Mouse (Mus musculus) heart, adult 10 weeks (tissue): ENCODE results near the gene Rsbn1l. TPM values are rescaled to one million over a fixed set of nuclear protein-coding genes. Genes with fewer than 3 reads are reported as not detected.

ENCODE experiments used
- polyA plus RNA-seq: library from polyadenylated mRNA; stranded (reverse); fragments of 350-450 nt; fragmentation: Illumina TruSeq; extraction: RNeasy Lipid Tissue Mini Kit (QIAGEN cat#74804); gene quantifications from one replicate; pipeline ENCODE4 v1.2.3, GENCODE M21; 2014; ENCODE audit warnings: low read depth, low replicate concordance

Gene Rsbn1l
- polyA plus RNA-seq = 17.4 TPM

DNA sequence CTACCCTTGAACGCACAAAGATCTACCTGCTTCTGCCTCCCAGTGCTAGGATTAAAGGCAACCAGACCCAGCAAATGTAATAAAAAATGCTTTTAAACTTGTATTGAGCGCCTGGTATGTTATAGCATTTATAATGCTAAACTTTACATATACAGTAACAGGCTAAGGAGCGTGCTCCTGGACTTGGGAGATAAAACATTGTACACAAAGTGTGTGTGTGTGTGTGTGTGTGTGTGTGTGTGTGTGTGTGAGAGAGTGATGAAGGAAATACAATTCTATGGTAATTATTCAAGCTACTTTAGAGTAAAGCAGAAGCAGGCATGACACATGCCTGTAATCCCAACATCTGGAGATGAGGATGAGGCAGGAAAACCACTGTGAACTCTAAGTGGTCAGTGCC is at the start of gene Rsbn1l:
Rsbn1l (minus strand) TSS at position 101 of the 400 bp plus-strand sequence.

DNA sequence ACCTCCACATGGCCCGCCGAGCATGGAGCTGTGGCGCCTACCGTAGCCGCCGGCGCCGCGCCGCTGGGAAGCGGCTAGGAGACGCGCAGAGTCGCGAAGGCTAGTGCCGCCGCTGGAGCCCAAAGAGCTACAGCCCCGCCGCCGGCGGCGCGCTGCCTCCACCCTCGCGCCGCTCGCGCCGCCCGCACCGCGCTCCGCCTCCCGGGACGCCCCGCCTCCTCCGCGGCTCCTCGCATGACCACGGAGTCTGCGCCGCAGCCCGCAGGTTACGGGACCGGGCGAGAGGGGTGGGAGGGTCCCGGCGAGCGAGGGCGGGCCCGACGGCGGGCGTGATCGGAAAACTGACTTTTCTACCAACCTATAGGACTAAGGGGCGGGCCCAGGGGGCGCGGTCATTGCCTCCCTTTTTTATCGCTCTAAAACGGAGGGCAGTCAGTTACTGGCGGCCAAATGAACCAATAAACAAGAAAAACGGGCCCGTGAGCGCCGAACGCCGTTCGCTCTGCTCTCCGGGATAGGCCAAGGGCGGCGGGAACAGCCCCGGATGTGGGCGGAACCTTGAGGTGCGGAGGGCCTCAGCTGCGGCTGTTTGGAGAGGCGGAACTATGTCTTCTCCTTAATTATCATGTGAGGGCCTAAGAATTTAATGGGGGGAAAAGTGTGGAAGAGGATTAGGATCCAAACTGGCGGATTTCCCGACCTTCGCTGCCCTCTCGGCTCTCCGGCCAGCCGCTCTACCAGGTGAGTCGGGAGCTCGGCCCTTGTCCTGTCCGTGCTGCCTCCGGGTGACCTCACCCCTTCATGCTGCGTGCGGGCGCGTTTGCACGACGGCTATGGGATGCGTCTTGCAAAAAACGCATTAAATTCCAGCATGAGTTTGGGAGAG is 74.0 kb downstream of the Rsbn1l start, which contains the start of the genes Phtf2 and Tmem60:
Phtf2 (minus strand) TSS at position 210 of the 886 bp plus-strand sequence.
Tmem60 (plus strand) TSS at position 277 of the 886 bp plus-strand sequence.

Other genes starting within 250 kb of the Rsbn1l start
- 57.0 TPM for gene Phtf2, start 74.3 kb downstream of the Rsbn1l start, polyA plus RNA-seq
- 28.8 TPM for gene Tmem60, start 74.2 kb downstream of the Rsbn1l start, polyA plus RNA-seq
- gene Ptpn12, start 99.5 kb upstream of the Rsbn1l start, polyA plus RNA-seq = 31.4 TPM
- 1.9 TPM for gene Gsap, start 229.9 kb upstream of the Rsbn1l start, polyA plus RNA-seq